Mouse (Mus musculus): ENCODE measurements around the gene Kcnmb4. TPM values are rescaled to one million over a fixed set of nuclear protein-coding genes. Genes with fewer than 3 reads are reported as not detected.

Kcnmb4 gene
- polyA plus RNA-seq, 1 experiment: 1.5 TPM

- no peak overlapping the region for H3K4me3 ChIP-seq (replicated peaks; ENCODE audit: control insufficient read depth, low read depth, low read length)
- H3K27ac ChIP-seq (ENCODE audit: control insufficient read depth, insufficient read depth, low read depth, low read length, poor library complexity): no peak overlapping the region
- TF ChIP-seq CTCF (IDR thresholded peaks at IDR 0.05; ENCODE audit: control insufficient read depth, insufficient read depth, low read length) (no peak), POLR2A (IDR thresholded peaks at IDR 0.05; ENCODE audit: borderline replicate concordance, control insufficient read depth, low read depth, low read length) (no peak)
- WGBS: 72% methylated on average over 5 of the region's 5 CpGs
- H3K4me1 ChIP-seq (ENCODE audit: control insufficient read depth, insufficient read depth, low read length): no peaks in the 10 kb centered on the region
These were observed 77.4 kb downstream of the Kcnmb4 start for GRCm38 (mm10) chr10:116396279-116396678.

- Histone ChIP-seq H3K4me1 (ENCODE audit: control insufficient read depth, insufficient read depth, low read length) (no peaks in the 10 kb centered on the region), H3K4me3 (replicated peaks; ENCODE audit: control insufficient read depth, low read depth, low read length) (no peak overlapping the region), H3K27ac (ENCODE audit: control insufficient read depth, insufficient read depth, low read depth, low read length, poor library complexity) (no peak overlapping the region)
- WGBS: 14% methylated on average over 3 of the region's 4 CpGs
- TF ChIP-seq POLR2A (IDR thresholded peaks at IDR 0.05; ENCODE audit: borderline replicate concordance, control insufficient read depth, low read depth, low read length): no peak
- no peak for TF ChIP-seq CTCF (IDR thresholded peaks at IDR 0.05; ENCODE audit: control insufficient read depth, insufficient read depth, low read length)
These were observed 79.1 kb downstream of the Kcnmb4 start for GRCm38 (mm10) chr10:116394585-116394984.

GRCm38 (mm10) chr10:116393790-116394475 is 79.7 kb downstream of the Kcnmb4 start:
- WGBS: 69% methylated on average over 9 of the region's 9 CpGs
- no peak overlapping the region for H3K27ac ChIP-seq (ENCODE audit: control insufficient read depth, insufficient read depth, low read depth, low read length, poor library complexity)
- H3K4me1 ChIP-seq (ENCODE audit: control insufficient read depth, insufficient read depth, low read length): no peaks in the 10 kb centered on the region
- TF ChIP-seq CTCF (IDR thresholded peaks at IDR 0.05; ENCODE audit: control insufficient read depth, insufficient read depth, low read length) (no peak), POLR2A (IDR thresholded peaks at IDR 0.05; ENCODE audit: borderline replicate concordance, control insufficient read depth, low read depth, low read length) (no peak)
- no peak overlapping the region for H3K4me3 ChIP-seq (replicated peaks; ENCODE audit: control insufficient read depth, low read depth, low read length)

GRCm38 (mm10) chr10:116388840-116389239 is 84.8 kb downstream of the Kcnmb4 start:
- H3K27ac ChIP-seq (ENCODE audit: control insufficient read depth, insufficient read depth, low read depth, low read length, poor library complexity): no peak overlapping the region
- WGBS: 78% methylated on average over 6 of the region's 6 CpGs

GRCm38 (mm10) chr10:116386391-116386885 is 87.2 kb downstream of the Kcnmb4 start:
- TF ChIP-seq POLR2A (IDR thresholded peaks at IDR 0.05; ENCODE audit: borderline replicate concordance, control insufficient read depth, low read depth, low read length) (no peak), CTCF (IDR thresholded peaks at IDR 0.05; ENCODE audit: control insufficient read depth, insufficient read depth, low read length) (no peak)
- WGBS: 58% methylated on average over 7 of the region's 7 CpGs

More at GRCm38 (mm10) chr10:116388840-116389239, 84.8 kb downstream of the Kcnmb4 start:
- Histone ChIP-seq H3K4me3 (replicated peaks; ENCODE audit: control insufficient read depth, low read depth, low read length) (no peak overlapping the region), H3K4me1 (ENCODE audit: control insufficient read depth, insufficient read depth, low read length) (no peaks in the 10 kb centered on the region; the same call in 1 of the 2 replicates)
- no peak for TF ChIP-seq CTCF (IDR thresholded peaks at IDR 0.05; ENCODE audit: control insufficient read depth, insufficient read depth, low read length)
- TF ChIP-seq POLR2A (IDR thresholded peaks at IDR 0.05; ENCODE audit: borderline replicate concordance, control insufficient read depth, low read depth, low read length): no peak

GRCm38 (mm10) chr10:116384401-116384800 is 89.3 kb downstream of the Kcnmb4 start:
- TF ChIP-seq CTCF (IDR thresholded peaks at IDR 0.05; ENCODE audit: control insufficient read depth, insufficient read depth, low read length) (no peak), POLR2A (IDR thresholded peaks at IDR 0.05; ENCODE audit: borderline replicate concordance, control insufficient read depth, low read depth, low read length) (no peak)
- Histone ChIP-seq H3K4me3 (replicated peaks; ENCODE audit: control insufficient read depth, low read depth, low read length) (no peak overlapping the region), H3K27ac (ENCODE audit: control insufficient read depth, insufficient read depth, low read depth, low read length, poor library complexity) (no peak overlapping the region), H3K4me1 (ENCODE audit: control insufficient read depth, insufficient read depth, low read length) (no peaks in the 10 kb centered on the region; the same call in 1 of the 2 replicates)
- 76% methylated on average over 4 of the region's 4 CpGs for WGBS

More at GRCm38 (mm10) chr10:116386391-116386885, 87.2 kb downstream of the Kcnmb4 start:
- Histone ChIP-seq H3K4me1 (ENCODE audit: control insufficient read depth, insufficient read depth, low read length) (no peaks in the 10 kb centered on the region; the same call in 1 of the 2 replicates), H3K27ac (ENCODE audit: control insufficient read depth, insufficient read depth, low read depth, low read length, poor library complexity) (no peak overlapping the region), H3K4me3 (replicated peaks; ENCODE audit: control insufficient read depth, low read depth, low read length) (no peak overlapping the region)

- WGBS: 82% methylated on average over 13 of the region's 13 CpGs
- Histone ChIP-seq H3K4me3 (replicated peaks; ENCODE audit: control insufficient read depth, low read depth, low read length) (no peak overlapping the region), H3K27ac (ENCODE audit: control insufficient read depth, insufficient read depth, low read depth, low read length, poor library complexity) (no peak overlapping the region), H3K4me1 (ENCODE audit: control insufficient read depth, insufficient read depth, low read length) (no peaks in the 10 kb centered on the region; the same call in 1 of the 2 replicates)
- no peak for TF ChIP-seq CTCF (IDR thresholded peaks at IDR 0.05; ENCODE audit: control insufficient read depth, insufficient read depth, low read length)
- TF ChIP-seq POLR2A (IDR thresholded peaks at IDR 0.05; ENCODE audit: borderline replicate concordance, control insufficient read depth, low read depth, low read length): no peak
These were observed 90.6 kb downstream of the Kcnmb4 start for GRCm38 (mm10) chr10:116382826-116383685.

GRCm38 (mm10) chr10:116376853-116377252 is 96.8 kb downstream of the Kcnmb4 start:
- H3K27ac ChIP-seq (ENCODE audit: control insufficient read depth, insufficient read depth, low read depth, low read length, poor library complexity): no peak overlapping the region
- H3K4me1 ChIP-seq (ENCODE audit: control insufficient read depth, insufficient read depth, low read length): no peaks in the 10 kb centered on the region
- WGBS: 85% methylated on average over 4 of the region's 4 CpGs
- TF ChIP-seq CTCF (IDR thresholded peaks at IDR 0.05; ENCODE audit: control insufficient read depth, insufficient read depth, low read length) (no peak), POLR2A (IDR thresholded peaks at IDR 0.05; ENCODE audit: borderline replicate concordance, control insufficient read depth, low read depth, low read length) (no peak)
- H3K4me3 ChIP-seq (replicated peaks; ENCODE audit: control insufficient read depth, low read depth, low read length): no peak overlapping the region
